Mouse (Mus musculus): ENCODE results near the gene Adamts17. TPM values are rescaled to one million over a fixed set of nuclear protein-coding genes. Genes with fewer than 3 reads are reported as not detected.

The Adamts17 gene
- polyA plus RNA-seq, 1 experiment from 2014 or later = 6.2 TPM

DNA sequence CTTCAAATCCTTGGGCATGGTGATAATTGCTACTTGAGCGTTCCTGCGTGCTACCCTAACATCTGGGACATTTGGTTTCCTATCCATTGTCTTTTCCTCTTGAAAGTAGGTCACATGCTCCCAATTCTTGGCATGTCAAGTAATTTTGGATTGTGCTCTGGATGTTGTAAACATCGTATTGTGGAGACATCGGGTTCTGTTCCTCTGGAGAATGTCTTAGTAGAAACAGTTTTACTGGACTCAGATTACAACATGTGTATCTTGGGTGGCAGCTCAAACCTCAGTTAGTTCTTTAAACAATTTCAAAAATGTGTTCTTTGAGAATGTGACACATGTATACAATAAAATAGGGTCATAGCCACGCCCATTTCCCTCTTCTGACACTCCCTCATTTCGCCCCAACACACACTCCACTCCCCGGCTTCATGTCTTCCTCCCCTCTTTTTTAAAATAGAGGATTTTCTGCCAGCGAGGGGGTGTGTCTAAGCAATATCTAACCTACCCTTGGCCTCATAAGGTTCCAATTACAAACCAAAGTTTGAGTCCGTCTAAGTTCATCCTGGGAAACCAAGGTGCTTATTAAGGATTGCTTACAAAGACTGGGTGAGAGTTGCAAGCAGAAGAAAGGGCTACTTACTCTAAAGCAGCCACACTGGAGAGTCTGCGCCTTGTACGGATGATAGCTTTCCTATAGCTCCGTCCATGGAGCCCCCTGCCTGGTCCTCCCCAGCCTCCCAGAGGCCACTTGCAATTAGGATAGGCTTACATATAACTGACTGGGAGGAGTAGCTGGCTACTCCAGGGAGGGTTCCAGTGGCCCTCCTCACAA, 18.9 kb downstream of the Adamts17 start:
- Histone ChIP-seq H3K4me2 (ENCODE audit: low read depth, low read length) (no peak overlapping the region), H3K9me3 (ENCODE audit: control insufficient read depth, low read length) (no peaks in the 10 kb centered on the region), H3K27me3 (ENCODE audit: control insufficient read depth, insufficient read depth, low read length) (no peaks in the 10 kb centered on the region), H3K36me3 (ENCODE audit: control insufficient read depth, insufficient read depth, low read length) (no peaks in the 10 kb centered on the region), H3K4me3 (ENCODE audit: low read depth, low read length) (no peak overlapping the region), H3K27ac (ENCODE audit: low read depth, low read length) (no peak overlapping the region), H3K4me1 (ENCODE audit: control insufficient read depth, insufficient read depth, low read length) (no peaks in the 10 kb centered on the region), H3K9ac (replicated peaks; ENCODE audit: low read depth, low read length) (no peak overlapping the region)
- no peak for ATAC-seq (ENCODE audit: low read depth)
- WGBS = 79% methylated on average over 12 of the region's 12 CpGs

DNA sequence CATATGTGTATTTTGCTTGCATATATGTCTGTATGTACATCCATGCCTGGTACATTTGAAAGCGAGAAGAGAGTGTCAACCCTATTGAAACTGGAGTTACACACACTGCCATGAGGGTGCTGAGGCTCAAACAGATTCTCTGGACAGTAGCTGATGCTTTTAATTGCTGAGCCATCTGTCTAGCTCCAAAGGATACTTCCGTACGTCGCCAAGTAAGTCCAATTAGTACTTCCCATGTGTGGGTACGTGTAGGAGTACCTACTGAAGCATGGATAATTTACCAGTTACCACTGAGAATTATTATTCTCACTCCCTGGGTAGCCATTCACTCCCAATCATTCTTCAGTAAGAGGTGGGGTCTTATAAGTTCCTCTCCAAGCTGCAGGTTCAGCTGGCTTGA, 19.7 kb downstream of the Adamts17 start:
- Histone ChIP-seq H3K4me3 (ENCODE audit: low read depth, low read length) (no peak overlapping the region), H3K27ac (ENCODE audit: low read depth, low read length) (no peak overlapping the region), H3K9ac (replicated peaks; ENCODE audit: low read depth, low read length) (no peak overlapping the region), H3K9me3 (ENCODE audit: control insufficient read depth, low read length) (no peaks in the 10 kb centered on the region), H3K4me1 (ENCODE audit: control insufficient read depth, insufficient read depth, low read length) (no peaks in the 10 kb centered on the region), H3K4me2 (ENCODE audit: low read depth, low read length) (no peak overlapping the region), H3K27me3 (ENCODE audit: control insufficient read depth, insufficient read depth, low read length) (no peaks in the 10 kb centered on the region), H3K36me3 (ENCODE audit: control insufficient read depth, insufficient read depth, low read length) (no peaks in the 10 kb centered on the region)
- ATAC-seq (ENCODE audit: low read depth) = no peak; the same call in 1 of the 2 replicates
- 45% methylated on average over 5 of the region's 5 CpGs for WGBS

DNA sequence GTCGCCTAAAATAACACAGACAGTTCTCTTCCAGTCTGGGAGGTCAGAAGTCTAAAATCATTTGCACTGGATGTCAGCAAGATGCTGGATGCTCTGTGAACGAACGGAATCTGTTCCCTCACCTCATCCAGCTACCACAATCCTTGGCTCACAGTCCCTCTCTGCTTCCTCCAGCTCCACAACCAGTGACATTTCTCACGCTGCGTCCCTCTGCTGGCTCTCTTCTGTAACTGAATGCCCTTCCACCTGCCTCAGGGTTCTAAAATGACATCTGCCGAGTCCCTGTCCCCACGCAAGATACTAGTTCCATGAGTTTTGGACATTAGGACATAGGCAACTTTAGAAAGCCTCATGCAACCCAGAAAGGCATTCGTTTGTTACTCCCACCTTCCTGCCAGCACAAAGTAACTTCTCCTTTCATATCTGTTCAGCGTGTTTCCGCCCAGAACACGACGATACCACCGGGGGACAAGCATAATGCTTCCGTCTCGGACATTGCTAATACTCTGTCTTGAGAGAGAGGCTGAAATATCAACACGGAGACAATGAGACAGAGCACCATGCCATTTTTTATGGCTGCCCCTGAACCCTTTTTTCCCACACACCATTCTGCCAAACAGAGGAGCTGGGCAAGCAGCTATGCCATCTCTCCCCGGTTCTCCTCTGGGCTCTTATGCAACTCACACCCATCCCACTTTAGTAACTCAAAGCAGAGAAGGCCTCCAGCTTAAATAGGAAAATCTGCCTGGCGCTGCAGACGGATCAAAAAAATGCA, 27.6 kb downstream of the Adamts17 start:
- Histone ChIP-seq H3K4me1 (ENCODE audit: control insufficient read depth, insufficient read depth, low read length) (peaks cover 16% of the 10 kb centered on the region), H3K4me3 (ENCODE audit: low read depth, low read length) (no peak overlapping the region), H3K27ac (ENCODE audit: low read depth, low read length) (no peak overlapping the region), H3K36me3 (ENCODE audit: control insufficient read depth, insufficient read depth, low read length) (no peaks in the 10 kb centered on the region), H3K4me2 (ENCODE audit: low read depth, low read length) (no peak overlapping the region), H3K9ac (replicated peaks; ENCODE audit: low read depth, low read length) (no peak overlapping the region), H3K27me3 (ENCODE audit: control insufficient read depth, insufficient read depth, low read length) (no peaks in the 10 kb centered on the region), H3K9me3 (ENCODE audit: control insufficient read depth, low read length) (no peaks in the 10 kb centered on the region)
- ATAC-seq (ENCODE audit: low read depth) = no peak
- WGBS = 75% methylated on average over 19 of the region's 19 CpGs

DNA sequence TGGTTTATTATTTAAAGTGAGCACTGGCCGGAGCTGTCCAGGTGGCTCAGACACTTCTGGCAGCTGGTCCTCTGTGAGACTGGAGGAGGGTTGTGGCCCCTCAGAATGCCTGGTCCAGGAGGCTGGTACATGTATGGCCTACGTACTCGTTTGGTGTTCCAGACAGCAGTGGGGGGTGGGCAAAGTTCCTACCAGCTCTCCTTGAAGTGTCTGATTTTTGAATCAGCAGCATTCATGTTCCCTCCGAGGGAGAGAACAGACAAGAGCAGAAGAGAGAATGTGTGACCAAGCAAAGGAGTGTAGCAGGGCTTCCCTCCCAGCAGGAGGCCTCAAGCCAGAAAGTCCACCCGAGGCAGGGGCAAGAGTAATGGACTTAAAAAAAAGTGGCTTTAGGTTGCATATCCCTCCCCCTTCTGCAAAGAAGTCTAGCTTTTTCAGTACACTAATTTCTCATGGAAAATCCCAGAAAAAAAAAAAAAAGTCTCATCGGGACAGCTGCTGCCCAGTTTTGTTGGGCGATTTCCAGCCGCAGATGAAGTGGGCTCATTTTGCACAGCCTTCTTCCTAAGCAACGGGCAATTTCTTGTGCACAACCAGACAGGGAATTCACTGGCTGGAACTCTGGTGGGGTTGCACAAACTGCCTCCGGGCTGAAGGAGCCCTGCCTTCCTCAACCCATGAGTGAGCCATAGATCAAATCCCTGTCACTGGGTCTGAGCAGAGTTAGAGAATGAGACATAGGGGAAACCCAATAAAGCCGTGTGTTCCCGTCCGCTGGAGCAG, 28.4 kb downstream of the Adamts17 start:
- no peaks in the 10 kb centered on the region for H3K9me3 ChIP-seq (ENCODE audit: control insufficient read depth, low read length)
- peak; percentile 82 for ATAC-seq (ENCODE audit: low read depth)
- H3K4me3 ChIP-seq (ENCODE audit: low read depth, low read length) = no peak overlapping the region
- H3K4me1 ChIP-seq (ENCODE audit: control insufficient read depth, insufficient read depth, low read length) = peaks cover 16% of the 10 kb centered on the region
- H3K4me2 ChIP-seq (ENCODE audit: low read depth, low read length) = no peak overlapping the region
- H3K27ac ChIP-seq (ENCODE audit: low read depth, low read length) = peak overlapping the region; percentile 58; the same call in 1 of the 2 replicates
- no peaks in the 10 kb centered on the region for H3K27me3 ChIP-seq (ENCODE audit: control insufficient read depth, insufficient read depth, low read length)
- no peaks in the 10 kb centered on the region for H3K36me3 ChIP-seq (ENCODE audit: control insufficient read depth, insufficient read depth, low read length)
- H3K9ac ChIP-seq (replicated peaks; ENCODE audit: low read depth, low read length) = no peak overlapping the region
- 25% methylated on average over 13 of the region's 13 CpGs for WGBS

DNA sequence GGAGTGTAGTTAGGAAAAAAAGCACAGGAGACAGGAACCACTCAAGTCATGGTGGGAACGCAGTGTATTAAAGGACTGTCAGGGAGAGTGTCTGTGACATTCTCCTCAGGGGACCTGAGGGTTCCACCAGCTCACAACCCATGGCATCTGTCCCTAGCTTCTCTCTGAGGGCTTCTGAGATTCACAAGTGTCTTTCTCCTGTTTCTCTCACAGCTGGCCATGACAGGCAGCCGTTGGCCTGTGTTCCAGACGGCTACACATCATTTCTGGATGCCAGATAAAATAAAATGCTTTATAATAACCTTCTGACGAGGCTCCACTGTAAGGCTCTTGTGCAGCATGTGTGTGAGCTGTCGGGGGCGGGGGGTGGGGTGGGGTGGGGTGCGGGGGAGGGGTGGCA, 32.0 kb downstream of the Adamts17 start:
- H3K4me2 ChIP-seq (ENCODE audit: low read depth, low read length) = no peak overlapping the region
- H3K4me1 ChIP-seq (ENCODE audit: control insufficient read depth, insufficient read depth, low read length) = peaks cover 16% of the 10 kb centered on the region
- no peaks in the 10 kb centered on the region for H3K9me3 ChIP-seq (ENCODE audit: control insufficient read depth, low read length)
- H3K4me3 ChIP-seq (ENCODE audit: low read depth, low read length) = no peak overlapping the region
- H3K27ac ChIP-seq (ENCODE audit: low read depth, low read length) = no peak overlapping the region
- H3K36me3 ChIP-seq (ENCODE audit: control insufficient read depth, insufficient read depth, low read length) = no peaks in the 10 kb centered on the region
- H3K27me3 ChIP-seq (ENCODE audit: control insufficient read depth, insufficient read depth, low read length) = no peaks in the 10 kb centered on the region
- ATAC-seq (ENCODE audit: low read depth) = no peak
- WGBS = 50% methylated on average over 7 of the region's 7 CpGs
- H3K9ac ChIP-seq (replicated peaks; ENCODE audit: low read depth, low read length) = no peak overlapping the region

DNA sequence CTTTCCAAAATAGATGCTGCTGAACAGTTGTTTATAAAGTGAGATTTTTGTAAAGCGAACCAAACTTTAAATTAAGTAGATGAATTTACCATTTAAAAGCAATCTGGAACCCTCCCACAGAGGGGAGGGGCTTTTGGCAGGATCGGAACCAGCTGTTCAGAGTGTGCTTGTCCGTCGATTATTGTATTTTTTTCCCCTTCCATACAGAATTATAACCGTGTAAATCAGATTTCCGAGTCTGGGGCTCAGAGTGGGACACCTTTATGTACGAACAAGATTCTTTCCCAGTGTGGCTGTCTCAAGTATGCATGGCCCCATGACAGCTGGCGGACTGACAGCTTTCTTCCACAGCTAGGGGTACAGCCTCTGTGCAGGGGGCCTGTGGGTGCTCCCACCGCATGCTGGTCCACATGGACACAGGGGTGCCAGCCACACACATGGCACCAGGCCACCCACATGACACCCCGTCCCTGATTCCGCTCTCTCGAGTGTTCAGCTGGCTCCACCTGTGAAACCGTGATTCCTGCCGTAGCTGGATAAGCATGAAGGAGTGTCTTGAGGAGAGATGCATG, 32.5 kb downstream of the Adamts17 start:
- no peak for ATAC-seq (ENCODE audit: low read depth)

DNA sequence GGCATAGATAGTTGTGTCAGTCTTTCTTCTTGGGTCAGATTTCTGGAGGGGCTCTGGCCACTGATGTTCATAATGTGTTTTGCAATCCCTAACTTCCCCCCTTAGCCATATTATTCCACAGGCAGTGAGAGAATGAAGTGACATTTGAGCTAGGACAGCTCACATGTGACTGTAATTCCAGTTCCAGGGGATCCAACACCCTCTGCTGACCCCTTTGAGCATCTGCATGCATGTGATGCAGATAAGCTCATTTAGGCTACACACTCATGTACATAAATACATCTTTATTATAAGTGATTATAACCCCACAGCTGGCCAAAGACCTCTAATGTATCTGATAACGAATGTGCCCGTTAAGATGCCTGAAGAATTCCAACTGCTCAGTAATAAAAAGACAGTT, 33.7 kb downstream of the Adamts17 start:
- H3K9me3 ChIP-seq (ENCODE audit: control insufficient read depth, low read length) = no peaks in the 10 kb centered on the region
- no peak overlapping the region for H3K4me2 ChIP-seq (ENCODE audit: low read depth, low read length)
- no peak overlapping the region for H3K4me3 ChIP-seq (ENCODE audit: low read depth, low read length)
- no peaks in the 10 kb centered on the region for H3K36me3 ChIP-seq (ENCODE audit: control insufficient read depth, insufficient read depth, low read length)
- peaks cover 9% of the 10 kb centered on the region for H3K4me1 ChIP-seq (ENCODE audit: control insufficient read depth, insufficient read depth, low read length)
- no peak overlapping the region for H3K27ac ChIP-seq (ENCODE audit: low read depth, low read length)
- no peak overlapping the region for H3K9ac ChIP-seq (replicated peaks; ENCODE audit: low read depth, low read length)
- ATAC-seq (ENCODE audit: low read depth) = no peak
- 77% methylated on average over 2 of the region's 2 CpGs for WGBS
- no peaks in the 10 kb centered on the region for H3K27me3 ChIP-seq (ENCODE audit: control insufficient read depth, insufficient read depth, low read length)

More for the DNA sequence above, 32.5 kb downstream of the Adamts17 start:
- H3K36me3 ChIP-seq (ENCODE audit: control insufficient read depth, insufficient read depth, low read length) = no peaks in the 10 kb centered on the region
- no peaks in the 10 kb centered on the region for H3K27me3 ChIP-seq (ENCODE audit: control insufficient read depth, insufficient read depth, low read length)
- H3K4me2 ChIP-seq (ENCODE audit: low read depth, low read length) = no peak overlapping the region
- H3K4me3 ChIP-seq (ENCODE audit: low read depth, low read length) = no peak overlapping the region
- H3K9me3 ChIP-seq (ENCODE audit: control insufficient read depth, low read length) = no peaks in the 10 kb centered on the region
- H3K27ac ChIP-seq (ENCODE audit: low read depth, low read length) = no peak overlapping the region
- WGBS = 73% methylated on average over 14 of the region's 14 CpGs
- peaks cover 16% of the 10 kb centered on the region for H3K4me1 ChIP-seq (ENCODE audit: control insufficient read depth, insufficient read depth, low read length)
- H3K9ac ChIP-seq (replicated peaks; ENCODE audit: low read depth, low read length) = no peak overlapping the region

DNA sequence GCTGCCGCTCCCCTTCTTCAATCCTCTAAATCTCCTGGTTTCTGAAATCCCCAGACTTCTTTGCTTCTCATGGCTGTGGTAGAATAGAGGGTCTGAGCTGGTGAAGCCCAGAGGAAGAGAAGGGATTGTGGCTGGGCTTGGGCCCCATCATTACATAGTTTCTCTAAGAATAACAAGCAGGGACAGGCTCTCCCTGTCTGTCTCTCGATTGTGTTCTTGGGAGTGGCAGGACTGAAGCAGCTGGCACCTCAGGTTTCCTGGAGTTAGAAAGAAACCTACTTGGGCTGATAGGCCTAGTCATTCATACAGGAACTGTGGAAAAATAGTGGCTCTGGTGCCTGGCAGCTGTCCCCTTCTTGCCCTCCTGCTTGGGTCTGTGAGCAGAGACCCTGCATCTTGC, 51.9 kb downstream of the Adamts17 start:
- Histone ChIP-seq H3K4me1 (ENCODE audit: control insufficient read depth, insufficient read depth, low read length) (no peaks in the 10 kb centered on the region), H3K4me2 (ENCODE audit: low read depth, low read length) (no peak overlapping the region), H3K9me3 (ENCODE audit: control insufficient read depth, low read length) (no peaks in the 10 kb centered on the region), H3K27ac (ENCODE audit: low read depth, low read length) (no peak overlapping the region), H3K9ac (replicated peaks; ENCODE audit: low read depth, low read length) (no peak overlapping the region), H3K27me3 (ENCODE audit: control insufficient read depth, insufficient read depth, low read length) (no peaks in the 10 kb centered on the region), H3K4me3 (ENCODE audit: low read depth, low read length) (no peak overlapping the region), H3K36me3 (ENCODE audit: control insufficient read depth, insufficient read depth, low read length) (no peaks in the 10 kb centered on the region)
- WGBS = 81% methylated on average over 2 of the region's 2 CpGs
- ATAC-seq (ENCODE audit: low read depth) = no peak
